Mouse (Mus musculus) spleen, adult 2 months (tissue): ENCODE data around the gene Trpv2.

Experiments used
- CTCF ChIP-seq: fragments of 200-500 bp; IDR thresholded peaks from 2 replicates; pipeline ENCODE4 v1.5.1; 2011; ENCODE audit warnings: mild to moderate bottlenecking, inconsistent platforms; ENCODE audit not compliant: insufficient read depth, insufficient read length, insufficient replicate concordance; ENCODE audit errors: extremely low read depth
- POLR2A ChIP-seq: fragments of 200-500 bp; IDR thresholded peaks from 2 replicates; pipeline ENCODE4 v1.6.1; 2011; ENCODE audit warnings: low read depth, low read length, inconsistent platforms

DNA sequence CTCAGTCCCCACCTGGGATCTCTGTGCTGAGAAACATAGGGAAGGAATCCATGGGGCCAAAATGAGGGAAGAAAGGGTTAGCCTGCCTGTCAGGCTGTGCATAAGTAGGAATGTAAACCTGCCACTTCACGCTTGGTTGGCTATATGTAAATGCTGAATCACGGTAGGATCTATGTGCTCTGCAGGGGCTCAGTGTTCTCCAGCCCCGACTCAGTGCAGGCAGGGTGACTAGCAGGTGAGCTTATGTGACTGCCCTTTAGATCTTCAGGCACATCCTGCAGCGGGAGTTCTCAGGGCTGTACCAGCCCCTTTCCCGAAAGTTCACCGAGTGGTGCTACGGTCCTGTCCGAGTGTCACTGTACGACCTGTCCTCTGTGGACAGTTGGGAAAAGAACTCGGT, 15.1 kb downstream of the Trpv2 start:
- TF ChIP-seq POLR2A (no peak), CTCF (no peak)
